Mouse (Mus musculus) stomach, embryonic 14.5 days (tissue): Measurements from ENCODE around the gene Ramp2. TPM values are rescaled to one million over a fixed set of nuclear protein-coding genes. Genes with fewer than 3 reads are reported as not detected.

Source experiments
- ATAC-seq: fragments of 200-750 bp; cut with Nextera tagmentation; 2 replicates; pipeline ENCODE4 v1.8.0; 2017; ENCODE audit warnings: low read depth, moderate TSS enrichment; ENCODE audit not compliant: insufficient number of reproducible peaks, insufficient read depth, low FRiP score
- H3K27ac ChIP-seq: fragments of 300-500 bp; sonication (generic); 2 replicates; pipeline ENCODE4 v1.5.1; 2014; ENCODE audit warnings: mild to moderate bottlenecking, low read length, moderate library complexity, mixed read lengths
- H3K27me3 ChIP-seq: fragments of 300-500 bp; sonication (generic); 2 replicates; pipeline ENCODE4 v1.6.1; 2014; ENCODE audit warnings: low read length, control low read depth, mixed read lengths; ENCODE audit not compliant: control insufficient read depth, insufficient read depth
- H3K36me3 ChIP-seq: fragments of 300-500 bp; sonication (generic); 2 replicates; pipeline ENCODE4 v1.6.1; 2014; ENCODE audit warnings: mild to moderate bottlenecking, control low read depth, low read length, moderate library complexity, mixed read lengths; ENCODE audit not compliant: control insufficient read depth, insufficient read depth
- H3K4me1 ChIP-seq: fragments of 300-500 bp; sonication (generic); 2 replicates; pipeline ENCODE4 v1.6.1; 2014; ENCODE audit warnings: low read length, control low read depth, mixed read lengths; ENCODE audit not compliant: control insufficient read depth, insufficient read depth
- H3K4me2 ChIP-seq: fragments of 300-500 bp; sonication (generic); replicated peaks from 2 replicates; pipeline ENCODE4 v1.6.1; 2014; ENCODE audit warnings: low read depth, low read length, control low read depth
- H3K4me3 ChIP-seq: fragments of 300-500 bp; sonication (generic); 2 replicates; pipeline ENCODE4 v1.5.1; 2014; ENCODE audit warnings: low read depth, low read length, control low read depth
- H3K9ac ChIP-seq: fragments of 300-500 bp; sonication (generic); replicated peaks from 2 replicates; pipeline ENCODE4 v1.6.1; 2014; ENCODE audit warnings: low read depth, mild to moderate bottlenecking, control low read depth, low read length, moderate library complexity, mixed read lengths
- H3K9me3 ChIP-seq: fragments of 300-500 bp; sonication (generic); 2 replicates; pipeline ENCODE4 v1.6.1; 2016; ENCODE audit warnings: low read depth, low read length, control low read depth; ENCODE audit not compliant: control insufficient read depth
- WGBS: fragments of 180-500 bp; shearing (Covaris S2); extraction: QIAGEN DNeasy Blood & Tissue Kit; methylation state at CpG from one replicate; pipeline ENCODE4 v1.1.7; 2014; 5-methylcytosine and 5-hydroxymethylcytosine counted together
- polyA plus RNA-seq: library from polyadenylated mRNA; unstranded; fragments of >200 nt; fragmentation: Nextera tagmentation; extraction: Ambion mirVana; gene quantifications from 2 replicates; pipeline ENCODE4 v1.2.1, GENCODE M21; 2014

Ramp2 gene
- 123 and 128 TPM in 2 replicates for polyA plus RNA-seq

- Histone ChIP-seq H3K27me3 (no peaks in the 10 kb centered on the region), H3K4me1 (peaks cover 7% of the 10 kb centered on the region; the same call in 1 of the 2 replicates), H3K9me3 (no peaks in the 10 kb centered on the region), H3K9ac (peak within 1 kb of the TSS; percentile 69), H3K4me3 (peak within 1 kb of the TSS; percentile 60), H3K4me2 (peak within 1 kb of the TSS; percentile 93), H3K36me3 (no peaks in the 10 kb centered on the region), H3K27ac (peak within 1 kb of the TSS; percentile 85)
- peak; percentile 66 for ATAC-seq
- under 1% methylated on average over 63 of the region's 63 CpGs for WGBS
These were observed at the start of gene Ramp2 for GRCm38 (mm10) chr11:101245855-101246701. Gene Ramp2, plus strand, starts transcription at chr11:101246028.

DNA sequence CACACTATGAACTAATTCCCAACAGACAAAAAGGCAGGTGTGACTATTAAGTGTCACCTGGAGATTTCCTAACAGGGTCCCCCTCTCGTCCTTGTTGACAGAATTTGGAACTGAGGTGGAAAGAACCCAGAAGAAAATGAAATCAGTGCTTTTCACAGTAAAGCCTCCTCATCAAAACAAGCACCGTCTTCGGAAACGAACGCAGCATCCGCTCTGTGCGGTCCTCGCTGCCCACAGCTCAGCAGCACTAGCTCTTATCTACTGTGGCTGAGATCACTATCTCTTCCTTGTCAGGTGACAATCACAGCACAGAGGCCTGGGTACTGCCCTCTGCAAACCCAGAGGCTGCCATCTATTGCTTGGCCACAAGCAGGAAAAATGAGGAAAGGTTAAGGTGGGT lies 49.7 kb upstream of the Ramp2 start:
- no peak overlapping the region for H3K9ac ChIP-seq

DNA sequence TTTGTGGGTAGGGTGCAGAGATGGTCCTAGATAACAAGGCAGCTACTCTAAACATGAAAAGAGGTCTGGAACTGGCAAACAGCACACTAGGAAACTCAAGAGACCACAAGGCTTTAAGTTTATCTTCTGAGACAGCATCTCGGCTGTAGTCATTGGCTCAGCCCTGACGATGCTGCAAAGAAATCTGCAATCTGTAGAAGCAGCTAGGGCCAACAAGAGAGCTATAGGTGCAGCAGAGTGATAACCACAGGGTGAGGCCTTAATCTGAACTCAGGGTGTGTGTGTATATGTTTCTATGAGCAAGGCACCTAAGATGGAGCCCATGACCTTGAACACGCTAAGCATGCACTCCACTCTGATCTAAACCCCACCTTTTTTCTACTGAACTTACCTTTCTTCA lies 46.3 kb upstream of the Ramp2 start:
- H3K9ac ChIP-seq: no peak overlapping the region
- no peaks in the 10 kb centered on the region for H3K9me3 ChIP-seq
- H3K27me3 ChIP-seq: no peaks in the 10 kb centered on the region
- no peak overlapping the region for H3K4me3 ChIP-seq
- no peak for ATAC-seq
- H3K27ac ChIP-seq: no peak overlapping the region
- WGBS: 86% methylated on average over 3 of the region's 3 CpGs
- H3K4me1 ChIP-seq: no peaks in the 10 kb centered on the region
- H3K4me2 ChIP-seq: no peak overlapping the region
- H3K36me3 ChIP-seq: peaks cover 56% of the 10 kb centered on the region

More for the DNA sequence above, 49.7 kb upstream of the Ramp2 start:
- Histone ChIP-seq H3K4me3 (no peak overlapping the region), H3K27ac (no peak overlapping the region), H3K4me1 (peaks cover under 1% of the 10 kb centered on the region), H3K36me3 (peaks cover 41% of the 10 kb centered on the region), H3K4me2 (no peak overlapping the region), H3K9me3 (no peaks in the 10 kb centered on the region), H3K27me3 (no peaks in the 10 kb centered on the region)
- 86% methylated on average over 8 of the region's 8 CpGs for WGBS
- no peak for ATAC-seq

- Histone ChIP-seq H3K4me3 (no peak overlapping the region), H3K27me3 (no peaks in the 10 kb centered on the region), H3K4me1 (no peaks in the 10 kb centered on the region), H3K27ac (no peak overlapping the region), H3K4me2 (no peak overlapping the region), H3K9ac (no peak overlapping the region), H3K9me3 (no peaks in the 10 kb centered on the region), H3K36me3 (peaks cover 49% of the 10 kb centered on the region)
- peak; percentile 28; the same call in 1 of the 2 replicates for ATAC-seq
- 16% methylated on average over 7 of the region's 7 CpGs for WGBS
These were observed 44.8 kb upstream of the Ramp2 start for GRCm38 (mm10) chr11:101200986-101201385.

DNA sequence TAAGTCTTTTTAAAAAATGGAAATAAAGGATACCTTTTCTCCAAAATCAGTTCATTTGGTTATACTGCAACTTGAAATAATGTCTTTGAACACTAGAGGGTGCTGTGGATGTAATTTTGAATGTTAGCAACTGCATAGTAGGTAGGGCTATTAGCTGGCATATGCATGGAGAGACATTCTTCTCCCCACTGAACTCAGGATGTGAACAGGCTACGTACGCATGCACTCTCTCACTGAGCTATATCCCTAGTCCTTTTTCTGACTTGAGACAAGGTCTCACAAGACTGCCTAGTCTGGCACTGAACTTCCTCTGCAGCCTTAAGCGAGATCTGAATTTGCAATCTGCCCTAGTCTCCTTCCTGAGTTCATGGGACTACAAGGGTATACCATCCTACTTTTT lies 33.9 kb upstream of the Ramp2 start:
- H3K36me3 ChIP-seq: peaks cover 48% of the 10 kb centered on the region
- H3K9me3 ChIP-seq: no peaks in the 10 kb centered on the region
- 39% methylated on average over 3 of the region's 3 CpGs for WGBS
- no peak overlapping the region for H3K4me2 ChIP-seq
- ATAC-seq: peak; percentile 74; the same call in 1 of the 2 replicates
- H3K4me1 ChIP-seq: no peaks in the 10 kb centered on the region
- no peak overlapping the region for H3K4me3 ChIP-seq
- no peak overlapping the region for H3K27ac ChIP-seq
- no peak overlapping the region for H3K9ac ChIP-seq
- H3K27me3 ChIP-seq: no peaks in the 10 kb centered on the region

DNA sequence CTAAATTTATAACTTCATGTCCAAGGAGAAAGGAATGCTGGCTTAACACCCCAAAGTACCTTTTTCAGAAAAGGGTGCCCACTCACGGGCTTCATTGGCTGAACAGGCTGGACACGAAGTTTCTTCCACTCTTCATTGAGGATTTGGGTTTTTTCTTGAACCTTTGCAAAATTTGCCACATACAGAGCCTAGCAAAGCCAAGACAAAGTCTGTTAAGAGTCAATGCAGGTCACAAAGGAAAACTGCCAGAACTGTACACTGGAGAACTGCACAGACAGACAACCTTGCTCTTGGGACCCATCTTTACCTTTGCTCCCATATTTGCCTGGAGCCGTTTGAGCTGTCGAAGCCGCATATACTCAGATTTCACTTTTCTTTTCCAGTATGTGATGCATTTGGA lies 28.9 kb upstream of the Ramp2 start:
- no peak overlapping the region for H3K4me2 ChIP-seq
- H3K27ac ChIP-seq: no peak overlapping the region
- no peak overlapping the region for H3K4me3 ChIP-seq
- WGBS: 89% methylated on average over 5 of the region's 5 CpGs
- no peaks in the 10 kb centered on the region for H3K9me3 ChIP-seq
- H3K9ac ChIP-seq: no peak overlapping the region
- no peak for ATAC-seq
- H3K4me1 ChIP-seq: 0 out of 2 replicates have a peak, but pooled peaks cover 4% of the 10 kb centered on the region
- peaks cover 32% of the 10 kb centered on the region; the same call in 1 of the 2 replicates for H3K36me3 ChIP-seq
- no peaks in the 10 kb centered on the region for H3K27me3 ChIP-seq

- H3K4me1 ChIP-seq: 0 out of 2 replicates have a peak, but pooled peaks cover 4% of the 10 kb centered on the region
- H3K9ac ChIP-seq: no peak overlapping the region
- H3K27ac ChIP-seq: no peak overlapping the region
- H3K4me2 ChIP-seq: no peak overlapping the region
- H3K36me3 ChIP-seq: peaks cover 32% of the 10 kb centered on the region; the same call in 1 of the 2 replicates
- 77% methylated on average over 10 of the region's 10 CpGs for WGBS
- no peaks in the 10 kb centered on the region for H3K9me3 ChIP-seq
- H3K27me3 ChIP-seq: no peaks in the 10 kb centered on the region
- no peak for ATAC-seq
- no peak overlapping the region for H3K4me3 ChIP-seq
These were observed 27.3 kb upstream of the Ramp2 start for GRCm38 (mm10) chr11:101218436-101219055.

DNA sequence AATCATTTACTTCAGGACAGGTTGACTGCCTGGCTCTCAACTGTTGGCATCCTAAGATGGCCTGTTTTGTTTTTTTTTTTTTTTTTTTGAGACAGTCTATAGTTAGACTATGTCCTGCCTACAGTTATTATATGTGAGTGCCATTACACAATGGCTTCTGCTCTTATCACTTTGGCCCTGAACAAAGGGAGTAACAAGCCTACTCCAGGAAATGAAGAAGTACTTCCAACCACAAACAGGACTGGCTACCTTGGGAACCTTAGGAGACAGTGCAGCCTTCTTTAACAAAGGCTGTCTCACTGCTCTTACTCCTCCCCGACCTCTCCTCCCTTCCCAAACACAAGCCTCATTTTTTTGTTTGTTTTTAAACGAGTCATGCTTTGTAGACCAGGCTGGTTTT lies 25.0 kb upstream of the Ramp2 start:
- Histone ChIP-seq H3K9me3 (no peaks in the 10 kb centered on the region), H3K27me3 (no peaks in the 10 kb centered on the region), H3K4me1 (peaks cover 4% of the 10 kb centered on the region; the same call in 1 of the 2 replicates), H3K4me3 (no peak overlapping the region), H3K4me2 (no peak overlapping the region), H3K9ac (no peak overlapping the region), H3K27ac (0 out of 2 replicates have a peak overlapping the region, but pooled peaks have one; percentile 10), H3K36me3 (peaks cover 11% of the 10 kb centered on the region; the same call in 1 of the 2 replicates)
- no peak for ATAC-seq
- 32% methylated on average over 2 of the region's 2 CpGs for WGBS
